Mouse (Mus musculus): Measurements from ENCODE around the gene Degs1. TPM values are rescaled to one million over a fixed set of nuclear protein-coding genes. Genes with fewer than 3 reads are reported as not detected.
"Not testable (repeated sequence)": the region's sequence is repeated elsewhere in the genome, so short reads cannot be mapped to it uniquely, and the experiment has no call there.

Degs1 gene
- polyA plus RNA-seq, 1 experiment from 2014 or later = 70.2 TPM

GRCm38 (mm10) chr1:182297246-182297645 is 14.6 kb upstream of the Degs1 start:
- H3K9ac ChIP-seq = no peak overlapping the region
- H3K36me3 ChIP-seq = no peaks in the 10 kb centered on the region
- no peak overlapping the region for H3K27ac ChIP-seq
- no peaks in the 10 kb centered on the region for H3K9me3 ChIP-seq (replicated peaks)
- H3K4me1 ChIP-seq = no peaks in the 10 kb centered on the region
- 41% methylated on average over 3 of the region's 3 CpGs for WGBS
- ATAC-seq (ENCODE audit: low FRiP score) = no peak
- no peak overlapping the region for H3K4me3 ChIP-seq
- H3K27me3 ChIP-seq = no peaks in the 10 kb centered on the region
- H3K4me2 ChIP-seq (replicated peaks) = no peak overlapping the region

- Histone ChIP-seq H3K27me3 (no peaks in the 10 kb centered on the region), H3K4me2 (replicated peaks) (no peak overlapping the region), H3K9ac (no peak overlapping the region), H3K9me3 (replicated peaks) (no peaks in the 10 kb centered on the region), H3K36me3 (no peaks in the 10 kb centered on the region), H3K27ac (no peak overlapping the region), H3K4me3 (no peak overlapping the region), H3K4me1 (no peaks in the 10 kb centered on the region)
- no peak for ATAC-seq (ENCODE audit: low FRiP score)
- 69% methylated on average over 6 of the region's 6 CpGs for WGBS
These were observed 14.2 kb upstream of the Degs1 start for GRCm38 (mm10) chr1:182296816-182297215.

- Histone ChIP-seq H3K27me3 (no peaks in the 10 kb centered on the region), H3K4me1 (no peaks in the 10 kb centered on the region), H3K9ac (no peak overlapping the region), H3K4me3 (no peak overlapping the region), H3K27ac (no peak overlapping the region), H3K9me3 (replicated peaks) (no peaks in the 10 kb centered on the region), H3K36me3 (no peaks in the 10 kb centered on the region), H3K4me2 (replicated peaks) (no peak overlapping the region)
- 89% methylated on average over 6 of the region's 6 CpGs for WGBS
- ATAC-seq (ENCODE audit: low FRiP score) = no peak
These were observed 13.5 kb upstream of the Degs1 start for GRCm38 (mm10) chr1:182296141-182296540.

- H3K9me3 ChIP-seq (replicated peaks) = no peaks in the 10 kb centered on the region
- 71% methylated on average over 4 of the region's 4 CpGs for WGBS
- H3K27ac ChIP-seq = no peak overlapping the region
- H3K4me3 ChIP-seq = no peak overlapping the region
- H3K4me2 ChIP-seq (replicated peaks) = no peak overlapping the region
- ATAC-seq (ENCODE audit: low FRiP score) = no peak
- no peak overlapping the region for H3K9ac ChIP-seq
- no peaks in the 10 kb centered on the region for H3K27me3 ChIP-seq
- no peaks in the 10 kb centered on the region; the same call in 1 of the 2 replicates for H3K4me1 ChIP-seq
- no peaks in the 10 kb centered on the region for H3K36me3 ChIP-seq
These were observed 9.7 kb upstream of the Degs1 start for GRCm38 (mm10) chr1:182292291-182292690.

- not testable (repeated sequence) for H3K36me3 ChIP-seq; ATAC-seq (ENCODE audit: low FRiP score)
- 93% methylated on average over 3 of the region's 3 CpGs for WGBS
These were observed 8.1 kb upstream of the Degs1 start for GRCm38 (mm10) chr1:182290741-182291140.

GRCm38 (mm10) chr1:182289781-182290180 is 7.2 kb upstream of the Degs1 start:
- no peaks in the 10 kb centered on the region; the same call in 1 of the 2 replicates for H3K4me1 ChIP-seq
- WGBS = 58% methylated on average over 2 of the region's 2 CpGs
- no peaks in the 10 kb centered on the region for H3K27me3 ChIP-seq
- ATAC-seq (ENCODE audit: low FRiP score) = no peak
- H3K4me2 ChIP-seq (replicated peaks) = no peak overlapping the region
- H3K9ac ChIP-seq = no peak overlapping the region
- H3K36me3 ChIP-seq = no peaks in the 10 kb centered on the region
- no peaks in the 10 kb centered on the region for H3K9me3 ChIP-seq (replicated peaks)
- H3K4me3 ChIP-seq = no peak overlapping the region
- no peak overlapping the region for H3K27ac ChIP-seq

More at GRCm38 (mm10) chr1:182290741-182291140, 8.1 kb upstream of the Degs1 start:
- H3K9ac ChIP-seq; H3K4me3 ChIP-seq; H3K27ac ChIP-seq; H3K4me1 ChIP-seq; H3K4me2 ChIP-seq (replicated peaks); H3K9me3 ChIP-seq (replicated peaks); H3K27me3 ChIP-seq: not testable (repeated sequence)

GRCm38 (mm10) chr1:182288601-182289000 is 6.0 kb upstream of the Degs1 start:
- Histone ChIP-seq H3K27me3 (0 out of 2 replicates have a peak, but pooled peaks cover under 1% of the 10 kb centered on the region), H3K4me1 (no peaks in the 10 kb centered on the region; the same call in 1 of the 2 replicates), H3K9me3 (replicated peaks) (no peaks in the 10 kb centered on the region), H3K9ac (no peak overlapping the region), H3K4me3 (no peak overlapping the region), H3K27ac (no peak overlapping the region), H3K4me2 (replicated peaks) (no peak overlapping the region), H3K36me3 (no peaks in the 10 kb centered on the region)
- no peak for ATAC-seq (ENCODE audit: low FRiP score)
- WGBS = 52% methylated on average over 2 of the region's 2 CpGs

GRCm38 (mm10) chr1:182287781-182288180 is 5.2 kb upstream of the Degs1 start:
- no peaks in the 10 kb centered on the region for H3K36me3 ChIP-seq
- no peaks in the 10 kb centered on the region for H3K9me3 ChIP-seq (replicated peaks)
- H3K9ac ChIP-seq = no peak overlapping the region
- H3K4me3 ChIP-seq = no peak overlapping the region
- H3K27ac ChIP-seq = no peak overlapping the region
- no peak overlapping the region for H3K4me2 ChIP-seq (replicated peaks)
- 0 out of 2 replicates have a peak, but pooled peaks cover 3% of the 10 kb centered on the region for H3K27me3 ChIP-seq
- WGBS = 72% methylated on average over 7 of the region's 7 CpGs
- no peak for ATAC-seq (ENCODE audit: low FRiP score)
- H3K4me1 ChIP-seq = peaks cover 4% of the 10 kb centered on the region; the same call in 1 of the 2 replicates

GRCm38 (mm10) chr1:182284795-182285194 is 2.2 kb upstream of the Degs1 start:
- no peak for ATAC-seq (ENCODE audit: low FRiP score)
- no peak overlapping the region for H3K4me2 ChIP-seq (replicated peaks)
- 91% methylated on average over 2 of the region's 2 CpGs for WGBS

GRCm38 (mm10) chr1:182283231-182283630 is 627 bp upstream of the Degs1 start:
- no peak overlapping the region for H3K27ac ChIP-seq
- H3K4me3 ChIP-seq = peak overlapping the region; percentile 68; the same call in 1 of the 2 replicates
- 0 out of 2 replicates have a peak, but pooled peaks cover 3% of the 10 kb centered on the region for H3K27me3 ChIP-seq
- H3K9ac ChIP-seq = no peak overlapping the region
- no peaks in the 10 kb centered on the region for H3K9me3 ChIP-seq (replicated peaks)
- peaks cover 21% of the 10 kb centered on the region for H3K4me1 ChIP-seq
- peaks cover 7% of the 10 kb centered on the region; the same call in 1 of the 2 replicates for H3K36me3 ChIP-seq
- peak overlapping the region; percentile 68 for H3K4me2 ChIP-seq (replicated peaks)
- ATAC-seq (ENCODE audit: low FRiP score) = 0 out of 2 replicates have a peak, but pooled peaks have one; percentile 3
- 52% methylated on average over 7 of the region's 7 CpGs for WGBS

More at GRCm38 (mm10) chr1:182284795-182285194, 2.2 kb upstream of the Degs1 start:
- Histone ChIP-seq H3K9ac (no peak overlapping the region), H3K4me3 (no peak overlapping the region), H3K36me3 (no peaks in the 10 kb centered on the region), H3K27me3 (0 out of 2 replicates have a peak, but pooled peaks cover 3% of the 10 kb centered on the region), H3K9me3 (replicated peaks) (no peaks in the 10 kb centered on the region), H3K27ac (no peak overlapping the region), H3K4me1 (peaks cover 21% of the 10 kb centered on the region)

- no peak overlapping the region for H3K27ac ChIP-seq
- peak overlapping the region; percentile 68 for H3K4me3 ChIP-seq
- 0 out of 2 replicates have a peak, but pooled peaks cover 3% of the 10 kb centered on the region for H3K27me3 ChIP-seq
- H3K9ac ChIP-seq = peak overlapping the region; percentile 46; the same call in 1 of the 2 replicates
- H3K36me3 ChIP-seq = peaks cover 25% of the 10 kb centered on the region
- H3K4me2 ChIP-seq (replicated peaks) = peak overlapping the region; percentile 68
- H3K9me3 ChIP-seq (replicated peaks) = no peaks in the 10 kb centered on the region
- WGBS = 20% methylated on average over 9 of the region's 9 CpGs
- peaks cover 21% of the 10 kb centered on the region for H3K4me1 ChIP-seq
- ATAC-seq (ENCODE audit: low FRiP score) = 0 out of 2 replicates have a peak, but pooled peaks have one; percentile 21
These were observed 1.3 kb downstream of the Degs1 start for GRCm38 (mm10) chr1:182281251-182281711.

GRCm38 (mm10) chr1:182280577-182280976 is 2.0 kb downstream of the Degs1 start:
- Histone ChIP-seq H3K4me1 (peaks cover 21% of the 10 kb centered on the region), H3K27ac (no peak overlapping the region), H3K4me2 (replicated peaks) (peak overlapping the region; percentile 68), H3K4me3 (no peak overlapping the region), H3K9ac (no peak overlapping the region), H3K36me3 (peaks cover 30% of the 10 kb centered on the region), H3K9me3 (replicated peaks) (no peaks in the 10 kb centered on the region), H3K27me3 (0 out of 2 replicates have a peak, but pooled peaks cover 3% of the 10 kb centered on the region)
- 54% methylated on average over 11 of the region's 11 CpGs for WGBS
- no peak for ATAC-seq (ENCODE audit: low FRiP score)

- Histone ChIP-seq H3K27me3 (0 out of 2 replicates have a peak, but pooled peaks cover 3% of the 10 kb centered on the region), H3K4me3 (no peak overlapping the region), H3K36me3 (peaks cover 35% of the 10 kb centered on the region), H3K4me1 (peaks cover 21% of the 10 kb centered on the region), H3K4me2 (replicated peaks) (no peak overlapping the region), H3K9ac (no peak overlapping the region), H3K27ac (no peak overlapping the region), H3K9me3 (replicated peaks) (no peaks in the 10 kb centered on the region)
- no peak for ATAC-seq (ENCODE audit: low FRiP score)
- 84% methylated on average over 6 of the region's 6 CpGs for WGBS
These were observed 2.6 kb downstream of the Degs1 start for GRCm38 (mm10) chr1:182280046-182280445.
